Mouse (Mus musculus): Measurements from ENCODE around the gene Acbd5. TPM values are rescaled to one million over a fixed set of nuclear protein-coding genes. Genes with fewer than 3 reads are reported as not detected.

The Acbd5 gene
- total and polyA plus RNA-seq, 2 experiments, result 23.2 to 189 TPM

- peaks cover 12% of the 10 kb centered on the region; the same call in 1 of the 2 replicates for H3K79me2 ChIP-seq (ENCODE audit: control insufficient read depth, insufficient read depth, low read length)
- peaks cover 71% of the 10 kb centered on the region for H3K36me3 ChIP-seq (ENCODE audit: control insufficient read depth, insufficient read depth, low read length)
- TF ChIP-seq POLR2A (IDR thresholded peaks at IDR 0.05; ENCODE audit: extremely low read depth, insufficient read depth, low read length), result no peak
- no peak for TF ChIP-seq CTCF (IDR thresholded peaks at IDR 0.05; ENCODE audit: low read depth, low read length)
- peaks cover 12% of the 10 kb centered on the region for H3K4me1 ChIP-seq (ENCODE audit: control insufficient read depth, insufficient read depth, low read length)
- no peak overlapping the region for H3K4me3 ChIP-seq (ENCODE audit: insufficient read depth, low read depth, low read length)
- DNase-seq (ENCODE audit: extremely low read depth, low read depth, low spot score), result no peak
- no peak overlapping the region for H3K9ac ChIP-seq (ENCODE audit: low read depth, low read length)
- WGBS, result 94% methylated on average over 8 of the region's 8 CpGs
- no peak overlapping the region for H3K27ac ChIP-seq (replicated peaks; ENCODE audit: insufficient read depth, low read depth, low read length)
- no peaks in the 10 kb centered on the region for H3K27me3 ChIP-seq (ENCODE audit: control insufficient read depth, insufficient read depth, low read length)
These were observed 16.6 kb downstream of the Acbd5 start for GRCm38 (mm10) chr2:23084540-23084939.

GRCm38 (mm10) chr2:23092216-23092615 lies 24.2 kb downstream of the Acbd5 start:
- H3K27me3 ChIP-seq (ENCODE audit: control insufficient read depth, insufficient read depth, low read length), result no peaks in the 10 kb centered on the region

GRCm38 (mm10) chr2:23097028-23097427 lies 29.1 kb downstream of the Acbd5 start:
- Histone ChIP-seq H3K79me2 (ENCODE audit: control insufficient read depth, insufficient read depth, low read length) (peaks cover 2% of the 10 kb centered on the region; the same call in 1 of the 2 replicates), H3K27ac (replicated peaks; ENCODE audit: insufficient read depth, low read depth, low read length) (no peak overlapping the region), H3K4me1 (ENCODE audit: control insufficient read depth, insufficient read depth, low read length) (peaks cover 1% of the 10 kb centered on the region; the same call in 1 of the 2 replicates), H3K36me3 (ENCODE audit: control insufficient read depth, insufficient read depth, low read length) (peaks cover 57% of the 10 kb centered on the region), H3K9ac (ENCODE audit: low read depth, low read length) (no peak overlapping the region), H3K27me3 (ENCODE audit: control insufficient read depth, insufficient read depth, low read length) (no peaks in the 10 kb centered on the region), H3K4me3 (ENCODE audit: insufficient read depth, low read depth, low read length) (no peak overlapping the region)
- TF ChIP-seq POLR2A (IDR thresholded peaks at IDR 0.05; ENCODE audit: extremely low read depth, insufficient read depth, low read length) (no peak), CTCF (IDR thresholded peaks at IDR 0.05; ENCODE audit: low read depth, low read length) (no peak)
- DNase-seq (ENCODE audit: extremely low read depth, low read depth, low spot score), result no peak

More at GRCm38 (mm10) chr2:23092216-23092615, 24.2 kb downstream of the Acbd5 start:
- no peaks in the 10 kb centered on the region for H3K4me1 ChIP-seq (ENCODE audit: control insufficient read depth, insufficient read depth, low read length)
- H3K9ac ChIP-seq (ENCODE audit: low read depth, low read length), result no peak overlapping the region
- TF ChIP-seq POLR2A (IDR thresholded peaks at IDR 0.05; ENCODE audit: extremely low read depth, insufficient read depth, low read length) (no peak), CTCF (IDR thresholded peaks at IDR 0.05; ENCODE audit: low read depth, low read length) (peak; percentile 67)
- no peak overlapping the region for H3K27ac ChIP-seq (replicated peaks; ENCODE audit: insufficient read depth, low read depth, low read length)
- peaks cover 73% of the 10 kb centered on the region for H3K36me3 ChIP-seq (ENCODE audit: control insufficient read depth, insufficient read depth, low read length)
- no peak overlapping the region for H3K4me3 ChIP-seq (ENCODE audit: insufficient read depth, low read depth, low read length)
- no peaks in the 10 kb centered on the region; the same call in 1 of the 2 replicates for H3K79me2 ChIP-seq (ENCODE audit: control insufficient read depth, insufficient read depth, low read length)
- WGBS, result 50% methylated on average over 5 of the region's 5 CpGs
- DNase-seq (ENCODE audit: extremely low read depth, low read depth, low spot score), result peak; percentile 50

DNA sequence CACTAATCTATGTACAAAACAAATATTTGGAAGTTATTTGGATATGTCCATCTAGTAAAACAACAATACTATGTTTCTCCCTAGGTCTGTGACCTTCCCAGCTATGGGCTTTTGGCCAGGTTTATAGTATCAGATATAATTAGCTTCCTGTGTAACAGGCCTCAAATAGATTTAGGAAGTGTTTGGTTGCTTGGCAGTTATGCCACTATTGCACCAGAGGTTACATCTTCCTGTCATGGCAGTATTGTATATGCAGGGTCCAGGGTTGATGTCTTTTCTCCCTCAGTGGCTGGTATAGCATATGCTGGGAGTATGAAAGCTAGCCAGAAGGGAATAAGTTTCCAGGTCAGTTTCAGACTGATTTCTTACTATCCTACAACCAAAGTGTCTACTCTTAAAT lies 34.3 kb downstream of the Acbd5 start:
- Histone ChIP-seq H3K9ac (ENCODE audit: low read depth, low read length) (no peak overlapping the region), H3K4me3 (ENCODE audit: insufficient read depth, low read depth, low read length) (no peak overlapping the region), H3K4me1 (ENCODE audit: control insufficient read depth, insufficient read depth, low read length) (peaks cover 1% of the 10 kb centered on the region; the same call in 1 of the 2 replicates), H3K36me3 (ENCODE audit: control insufficient read depth, insufficient read depth, low read length) (peaks cover 28% of the 10 kb centered on the region), H3K79me2 (ENCODE audit: control insufficient read depth, insufficient read depth, low read length) (peaks cover 2% of the 10 kb centered on the region; the same call in 1 of the 2 replicates), H3K27ac (replicated peaks; ENCODE audit: insufficient read depth, low read depth, low read length) (no peak overlapping the region), H3K27me3 (ENCODE audit: control insufficient read depth, insufficient read depth, low read length) (no peaks in the 10 kb centered on the region)
- DNase-seq (ENCODE audit: extremely low read depth, low read depth, low spot score), result no peak
- TF ChIP-seq CTCF (IDR thresholded peaks at IDR 0.05; ENCODE audit: low read depth, low read length), result no peak
- TF ChIP-seq POLR2A (IDR thresholded peaks at IDR 0.05; ENCODE audit: extremely low read depth, insufficient read depth, low read length), result no peak

GRCm38 (mm10) chr2:23119573-23119972 lies 51.6 kb downstream of the Acbd5 start:
- no peak overlapping the region for H3K4me3 ChIP-seq (ENCODE audit: insufficient read depth, low read depth, low read length)
- peaks cover 20% of the 10 kb centered on the region for H3K36me3 ChIP-seq (ENCODE audit: control insufficient read depth, insufficient read depth, low read length)
- TF ChIP-seq POLR2A (IDR thresholded peaks at IDR 0.05; ENCODE audit: extremely low read depth, insufficient read depth, low read length), result no peak
- no peak for TF ChIP-seq CTCF (IDR thresholded peaks at IDR 0.05; ENCODE audit: low read depth, low read length)
- H3K79me2 ChIP-seq (ENCODE audit: control insufficient read depth, insufficient read depth, low read length), result no peaks in the 10 kb centered on the region
- no peaks in the 10 kb centered on the region for H3K27me3 ChIP-seq (ENCODE audit: control insufficient read depth, insufficient read depth, low read length)
- no peak overlapping the region for H3K9ac ChIP-seq (ENCODE audit: low read depth, low read length)
- H3K27ac ChIP-seq (replicated peaks; ENCODE audit: insufficient read depth, low read depth, low read length), result no peak overlapping the region
- no peaks in the 10 kb centered on the region for H3K4me1 ChIP-seq (ENCODE audit: control insufficient read depth, insufficient read depth, low read length)
- DNase-seq (ENCODE audit: extremely low read depth, low read depth, low spot score), result no peak

GRCm38 (mm10) chr2:23155199-23155621 lies 87.2 kb downstream of the Acbd5 start:
- H3K4me1 ChIP-seq (ENCODE audit: control insufficient read depth, insufficient read depth, low read length), result peaks cover 6% of the 10 kb centered on the region
- H3K9ac ChIP-seq (ENCODE audit: low read depth, low read length), result peak overlapping the region; percentile 24
- TF ChIP-seq POLR2A (IDR thresholded peaks at IDR 0.05; ENCODE audit: extremely low read depth, insufficient read depth, low read length), result no peak
- no peak for TF ChIP-seq CTCF (IDR thresholded peaks at IDR 0.05; ENCODE audit: low read depth, low read length)
- no peak overlapping the region for H3K27ac ChIP-seq (replicated peaks; ENCODE audit: insufficient read depth, low read depth, low read length)
- under 1% methylated on average over 5 of the region's 5 CpGs for WGBS
- DNase-seq (ENCODE audit: extremely low read depth, low read depth, low spot score), result peak; percentile 51
- peaks cover 3% of the 10 kb centered on the region; the same call in 1 of the 2 replicates for H3K79me2 ChIP-seq (ENCODE audit: control insufficient read depth, insufficient read depth, low read length)
- H3K4me3 ChIP-seq (ENCODE audit: insufficient read depth, low read depth, low read length), result peak overlapping the region; percentile 57
- H3K36me3 ChIP-seq (ENCODE audit: control insufficient read depth, insufficient read depth, low read length), result no peaks in the 10 kb centered on the region
- no peaks in the 10 kb centered on the region for H3K27me3 ChIP-seq (ENCODE audit: control insufficient read depth, insufficient read depth, low read length)

Measured in liver, adult 2 months (tissue).